Mouse (Mus musculus): ENCODE results near the gene Rbm20. TPM values are rescaled to one million over a fixed set of nuclear protein-coding genes. Genes with fewer than 3 reads are reported as not detected.

Gene Rbm20
- total RNA-seq, 2 experiments from 2014 or later = 2.9 to 3.8 TPM

- no peak for DNase-seq (ENCODE audit: low spot score in 2 of 2)
- intact Hi-C loops (cut with DNase I) = no loop called here
Observed at GRCm38 (mm10) chr19:53779818-53780217, 102.7 kb downstream of the Rbm20 start.

GRCm38 (mm10) chr19:53780752-53781602 is 103.9 kb downstream of the Rbm20 start:
- intact Hi-C loops (cut with DNase I) = no loop called here
- no peak for DNase-seq (ENCODE audit: low spot score in 2 of 2)

GRCm38 (mm10) chr19:53781826-53782225 is 104.7 kb downstream of the Rbm20 start:
- DNase-seq (ENCODE audit: low spot score in 2 of 2) = no peak
- intact Hi-C loops (cut with DNase I) = no loop called here

- intact Hi-C loops (cut with DNase I) = no loop called here
- no peak for DNase-seq (ENCODE audit: low spot score in 2 of 2)
Observed at GRCm38 (mm10) chr19:53785352-53785751, 108.2 kb downstream of the Rbm20 start.

GRCm38 (mm10) chr19:53786239-53786638 is 109.1 kb downstream of the Rbm20 start:
- DNase-seq (ENCODE audit: low spot score in 2 of 2) = peak; percentile 43 to 52
- intact Hi-C loops (cut with DNase I) = no loop called here

GRCm38 (mm10) chr19:53786836-53787235 is 109.7 kb downstream of the Rbm20 start:
- intact Hi-C loops (cut with DNase I) = no loop called here
- DNase-seq (ENCODE audit: low spot score in 2 of 2) = no peak

- no peak for DNase-seq (ENCODE audit: low spot score in 2 of 2)
- intact Hi-C loops (cut with DNase I) = no loop called here
Observed at GRCm38 (mm10) chr19:53788621-53789331, 111.7 kb downstream of the Rbm20 start.

- no peak for DNase-seq (ENCODE audit: low spot score in 2 of 2)
- intact Hi-C loops (cut with DNase I) = no loop called here
Observed at GRCm38 (mm10) chr19:53789571-53789970, 112.5 kb downstream of the Rbm20 start.

GRCm38 (mm10) chr19:53791751-53792720 is 114.9 kb downstream of the Rbm20 start:
- DNase-seq (ENCODE audit: low spot score in 2 of 2) = no peak
- intact Hi-C loops (cut with DNase I) = no loop called here

GRCm38 (mm10) chr19:53792976-53793897 is 116.1 kb downstream of the Rbm20 start:
- intact Hi-C loops (cut with DNase I) = no loop called here

GRCm38 (mm10) chr19:53793994-53794890 is 117.1 kb downstream of the Rbm20 start:
- intact Hi-C loops (cut with DNase I) = no loop called here
- no peak for DNase-seq (ENCODE audit: low spot score in 2 of 2)

More at GRCm38 (mm10) chr19:53792976-53793897, 116.1 kb downstream of the Rbm20 start:
- no peak for DNase-seq (ENCODE audit: low spot score in 2 of 2)

GRCm38 (mm10) chr19:53794996-53795395 is 117.9 kb downstream of the Rbm20 start:
- DNase-seq (ENCODE audit: low spot score in 2 of 2) = no peak
- intact Hi-C loops (cut with DNase I) = no loop called here

GRCm38 (mm10) chr19:53796020-53796419 is 118.9 kb downstream of the Rbm20 start:
- DNase-seq (ENCODE audit: low spot score in 2 of 2) = no peak
- intact Hi-C loops (cut with DNase I) = no loop called here

- intact Hi-C loops (cut with DNase I) = no loop called here
- DNase-seq (ENCODE audit: low spot score in 2 of 2) = no peak
Observed at GRCm38 (mm10) chr19:53797770-53798169, 120.7 kb downstream of the Rbm20 start.

GRCm38 (mm10) chr19:53799885-53800284 is 122.8 kb downstream of the Rbm20 start:
- intact Hi-C loops (cut with DNase I) = no loop called here
- DNase-seq (ENCODE audit: low spot score in 2 of 2) = no peak

- DNase-seq (ENCODE audit: low spot score in 2 of 2) = no peak
- intact Hi-C loops (cut with DNase I) = no loop called here
Observed at GRCm38 (mm10) chr19:53800365-53800999, 123.4 kb downstream of the Rbm20 start.

- intact Hi-C loops (cut with DNase I) = no loop called here
- no peak for DNase-seq (ENCODE audit: low spot score in 2 of 2)
Observed at GRCm38 (mm10) chr19:53801380-53801779, 124.3 kb downstream of the Rbm20 start.
